Mouse (Mus musculus) c-Kit-positive CD71-positive TER-119-positive erythroid progenitor cells, embryonic 14.5 days (primary cell): ENCODE measurements around the gene Sgcb.
A peak's percentile ranks its signal among the peaks of the same experiment; 100 is the strongest.
"Not testable (repeated sequence)": the region's sequence is repeated elsewhere in the genome, so short reads cannot be mapped to it uniquely, and the experiment has no call there.

Experiments
- DNase-seq: peaks from one replicate; pipeline ENCODE4 v3.0.0-alpha.2; 2013; ENCODE audit warnings: low spot score

Gene Sgcb

DNA sequence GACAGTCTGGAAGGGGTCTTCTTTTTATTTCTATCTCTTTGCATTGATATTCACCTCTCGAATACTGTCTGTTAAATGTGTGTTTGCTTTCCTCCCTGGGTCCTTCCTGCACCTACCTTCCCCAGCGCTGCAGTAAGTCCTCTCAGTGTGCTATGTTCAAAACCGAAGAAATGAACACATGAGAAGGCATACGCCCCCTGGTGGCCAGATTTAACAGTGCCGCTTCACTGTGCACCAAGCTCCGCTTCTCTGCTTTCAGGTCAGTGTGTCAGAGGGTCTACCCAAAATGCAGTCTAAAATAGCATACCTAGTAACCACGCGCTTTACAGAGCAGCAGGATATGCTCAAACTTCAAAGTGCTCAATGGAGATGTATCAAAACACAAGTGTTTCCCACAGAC lies 14.4 kb downstream of the Sgcb start:
- DNase-seq = peak; percentile 36

DNA sequence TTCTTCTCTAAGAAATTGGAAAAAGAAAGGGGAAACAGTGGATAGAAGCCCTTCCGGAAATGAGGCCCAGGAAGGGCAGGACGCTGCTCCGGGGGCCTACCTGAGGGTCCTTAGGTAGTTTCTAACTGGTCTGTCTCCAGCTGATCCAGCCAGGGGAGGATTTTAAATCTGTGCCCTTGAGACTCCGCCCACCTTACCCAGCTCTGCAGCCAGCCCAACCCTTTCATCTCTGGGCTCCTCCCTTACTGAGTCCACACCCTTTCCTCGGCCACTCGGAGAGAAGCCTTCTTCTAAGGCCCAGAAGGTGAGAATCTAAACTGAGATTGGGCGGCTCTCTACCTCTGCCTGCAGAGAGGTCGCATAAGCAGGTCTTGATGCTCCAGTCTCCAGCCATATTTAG lies 15.3 kb downstream of the Sgcb start, which contains the start of gene Lrrc66:
Gene Lrrc66 (minus strand): TSS at position 236 of the 400 bp plus-strand sequence.
- no peak for DNase-seq

DNA sequence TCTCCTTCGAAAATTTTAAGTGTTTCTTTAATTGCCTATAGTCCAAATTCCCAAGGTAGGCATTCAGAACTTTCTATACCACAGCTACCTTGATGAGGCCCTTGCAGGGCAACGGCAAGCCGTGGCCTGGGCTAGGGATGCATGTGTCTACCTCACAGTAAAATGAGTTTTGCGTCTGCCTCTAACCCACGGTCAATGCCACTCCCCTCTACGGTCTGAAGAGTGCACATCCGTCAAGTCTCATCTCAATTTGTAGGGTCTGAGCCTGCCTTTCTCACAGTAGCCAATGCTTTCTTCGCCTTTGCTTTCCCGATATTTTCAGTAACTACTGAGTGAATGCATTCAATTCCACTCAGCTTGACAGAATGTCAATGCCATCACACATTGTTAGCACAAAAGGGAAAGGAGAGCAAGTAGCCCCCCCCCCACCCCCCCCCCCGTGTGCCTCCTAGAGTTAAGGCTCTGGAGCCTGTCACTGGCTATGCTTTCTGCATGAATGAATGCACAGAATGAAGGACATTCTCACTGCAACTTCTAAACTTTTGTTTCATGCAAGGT lies 16.5 kb downstream of the Sgcb start:
- DNase-seq = no peak

DNA sequence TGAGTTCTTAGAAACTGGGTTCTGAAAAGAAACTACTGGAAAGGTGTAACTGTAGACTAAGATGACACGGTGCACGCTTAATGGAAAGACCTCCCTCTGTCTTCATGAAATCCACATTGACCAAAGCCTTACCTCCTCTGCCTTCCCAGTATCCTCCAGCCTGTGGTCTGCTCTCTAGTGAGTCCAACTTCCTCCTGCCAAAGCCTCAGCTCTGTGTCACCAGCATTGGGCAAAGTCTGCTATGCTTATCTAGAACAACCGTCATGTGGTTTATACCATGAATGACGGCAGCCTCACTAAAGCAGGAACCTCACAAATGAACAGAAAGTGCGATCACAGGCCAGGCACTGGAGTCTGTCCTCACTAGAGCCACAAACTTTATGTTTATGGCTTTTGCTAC lies 17.4 kb downstream of the Sgcb start:
- DNase-seq = no peak

DNA sequence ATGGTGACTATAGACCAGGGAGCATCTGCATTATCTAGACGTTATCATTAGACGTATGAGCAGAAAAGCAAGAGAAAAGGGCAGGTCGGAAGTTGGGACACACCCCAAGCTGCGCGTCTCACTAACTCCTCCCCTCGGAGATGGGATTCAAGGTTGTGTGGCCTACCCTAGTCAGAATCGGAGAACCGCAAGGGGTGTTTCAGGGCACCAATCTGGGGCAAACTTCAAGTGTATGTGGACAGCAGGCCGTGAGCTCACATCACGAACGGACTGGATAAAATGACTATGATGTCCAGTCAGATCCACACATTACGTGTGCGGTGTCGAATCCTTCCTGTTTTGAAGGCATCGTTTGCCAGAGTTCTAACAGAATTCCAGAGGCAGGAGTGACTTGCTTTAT lies 19.6 kb downstream of the Sgcb start:
- DNase-seq = no peak

DNA sequence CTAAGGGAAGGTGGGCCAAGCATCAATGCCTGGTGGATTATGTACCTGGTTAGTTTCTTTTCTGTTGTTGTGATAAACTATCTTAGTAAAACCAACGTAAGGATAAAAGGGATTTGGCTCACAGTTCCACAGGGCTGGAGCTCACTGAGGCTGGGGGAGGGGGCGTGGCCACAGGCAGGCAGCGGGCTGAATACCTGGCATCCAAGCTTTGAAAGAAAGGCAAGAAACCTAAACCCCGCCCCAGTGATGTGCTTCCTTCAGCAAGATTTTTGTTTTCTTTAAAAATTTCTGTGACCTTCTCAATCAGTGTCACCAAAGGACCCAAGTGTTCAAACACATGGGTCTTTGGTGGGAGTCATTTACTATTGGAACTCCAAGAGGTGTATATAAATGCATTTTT lies 20.0 kb downstream of the Sgcb start:
- DNase-seq = no peak

DNA sequence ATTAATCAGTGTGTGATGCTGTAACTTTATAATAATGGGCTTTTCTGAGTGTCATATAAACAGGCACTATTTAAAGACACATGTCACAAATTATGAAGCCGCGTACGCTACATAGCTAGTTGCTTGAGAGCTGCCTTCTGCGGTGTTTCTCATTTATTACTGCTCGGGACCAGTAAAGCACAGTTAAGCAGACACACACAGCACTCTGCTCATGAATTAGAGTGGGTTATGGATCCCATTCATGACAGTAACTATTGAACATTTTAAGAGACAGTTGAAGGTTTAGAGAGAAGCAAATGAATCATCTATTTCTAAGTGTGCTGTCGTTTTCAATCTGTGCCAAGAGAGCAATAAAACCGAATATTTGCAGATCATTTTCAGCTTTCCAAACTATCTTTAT lies 20.7 kb downstream of the Sgcb start:
- DNase-seq = no peak

DNA sequence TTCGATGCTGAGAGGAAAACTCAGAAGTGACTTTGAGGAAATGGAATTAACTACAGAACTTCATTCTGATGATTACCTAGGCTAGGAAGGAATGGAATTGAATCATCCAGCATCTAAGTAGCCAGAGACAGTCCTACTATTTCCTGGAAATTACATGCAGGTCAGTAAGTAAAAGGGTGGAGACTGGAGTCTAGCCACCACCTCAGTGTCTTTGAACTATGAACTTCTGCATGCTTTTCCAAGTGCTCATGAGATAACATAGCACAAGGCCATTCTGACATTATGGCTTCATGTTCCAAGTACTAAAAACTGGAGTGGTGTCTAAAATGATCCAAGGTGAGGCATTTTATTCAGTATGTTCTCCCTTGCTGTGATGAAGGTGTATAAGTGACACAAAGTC lies 22.1 kb downstream of the Sgcb start:
- DNase-seq = no peak

DNA sequence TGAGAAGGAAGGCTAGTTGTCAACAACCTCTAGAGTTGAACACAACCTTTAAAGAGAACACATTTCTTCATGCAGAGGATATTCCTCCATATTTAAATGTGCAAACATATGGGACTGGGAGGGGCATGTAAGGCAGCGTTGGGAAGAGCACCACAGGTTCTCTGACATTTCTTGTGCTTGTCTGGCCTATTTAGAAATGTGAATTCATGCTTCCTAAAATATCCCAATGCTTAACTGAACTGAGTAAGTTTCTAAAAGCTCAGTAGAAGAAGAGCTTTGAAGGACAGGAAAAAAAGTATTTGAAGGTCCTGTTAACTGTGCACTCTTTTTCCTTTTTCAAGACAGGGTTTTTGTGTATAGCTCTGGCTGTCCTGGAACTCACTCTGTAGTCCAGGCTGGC lies 28.6 kb downstream of the Sgcb start:
- DNase-seq = no peak

DNA sequence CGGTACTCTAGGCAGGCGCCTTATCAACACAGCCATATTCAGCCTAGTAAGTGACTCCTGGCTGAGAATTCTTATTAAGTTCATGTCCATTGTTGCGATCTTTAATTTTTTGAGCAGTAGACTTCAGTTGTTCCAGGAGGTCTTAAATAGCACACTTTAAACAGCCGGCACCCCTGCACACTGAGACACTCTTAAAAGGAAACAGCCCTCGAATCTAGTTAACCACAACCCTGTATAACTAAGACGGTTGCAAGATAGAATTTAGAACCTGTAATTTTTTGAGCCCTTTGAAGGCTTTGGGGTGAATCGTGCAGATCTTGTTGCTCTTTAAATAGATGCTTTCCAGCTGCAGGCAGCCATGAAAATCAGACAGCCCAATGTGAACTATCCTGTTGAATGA lies 32.4 kb downstream of the Sgcb start:
- no peak for DNase-seq

DNA sequence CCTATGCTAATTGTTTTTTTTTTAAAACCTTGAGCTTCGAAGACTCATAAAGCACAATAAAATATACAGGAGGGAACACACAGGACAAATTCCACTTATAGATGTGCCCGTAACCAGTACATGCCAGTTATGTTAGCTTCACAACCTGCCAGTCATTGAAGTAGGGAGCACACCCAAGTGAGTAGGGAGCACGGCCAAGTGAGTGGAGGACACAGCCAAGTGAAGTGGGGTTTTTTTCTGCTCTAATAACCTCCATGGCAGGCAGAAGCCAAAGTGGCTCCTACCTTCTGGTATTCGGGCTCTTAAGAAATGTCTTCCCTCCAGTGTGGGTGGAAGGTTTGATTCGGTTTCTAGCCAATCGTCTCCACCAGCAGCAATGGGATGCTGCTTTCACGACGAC lies 34.3 kb downstream of the Sgcb start:
- no peak for DNase-seq

DNA sequence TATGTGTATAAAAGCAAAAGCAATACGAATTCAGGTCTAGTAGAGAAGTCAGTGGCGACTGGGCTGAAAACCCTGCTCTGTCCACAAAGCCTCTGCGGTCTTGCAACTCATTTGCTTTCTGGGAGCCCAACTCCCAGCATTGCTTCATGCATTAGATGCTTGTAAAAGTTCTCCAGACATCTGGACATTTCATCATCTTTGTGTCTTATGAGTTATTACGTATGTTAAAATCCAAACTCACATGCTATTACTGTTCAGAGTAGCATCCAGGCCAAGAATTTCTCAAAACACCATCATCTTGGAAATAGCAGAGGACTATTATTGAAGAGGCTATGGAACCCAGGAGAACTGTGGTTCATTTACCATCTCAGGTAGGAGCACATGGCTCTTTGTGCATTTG lies 36.5 kb downstream of the Sgcb start:
- no peak for DNase-seq

DNA sequence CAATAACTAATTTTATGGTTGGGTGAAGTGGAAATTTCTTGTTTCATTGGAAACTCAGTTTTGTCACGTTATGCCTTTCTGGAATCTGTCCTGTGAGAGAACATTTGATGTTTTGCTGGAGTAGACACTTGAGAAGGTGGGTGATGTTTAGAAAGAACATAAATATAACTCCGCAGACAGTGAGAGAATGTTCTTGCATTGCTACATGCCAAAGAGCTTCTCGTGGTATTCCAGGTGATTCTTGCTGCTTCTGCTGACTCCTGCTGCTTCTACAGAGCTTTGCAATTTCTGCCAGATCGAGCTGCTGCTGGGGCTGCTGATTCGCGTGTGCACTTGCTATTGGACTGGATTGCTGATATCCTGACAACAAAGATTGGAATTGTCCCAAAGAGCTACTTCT lies 42.6 kb downstream of the Sgcb start:
- DNase-seq = no peak

DNA sequence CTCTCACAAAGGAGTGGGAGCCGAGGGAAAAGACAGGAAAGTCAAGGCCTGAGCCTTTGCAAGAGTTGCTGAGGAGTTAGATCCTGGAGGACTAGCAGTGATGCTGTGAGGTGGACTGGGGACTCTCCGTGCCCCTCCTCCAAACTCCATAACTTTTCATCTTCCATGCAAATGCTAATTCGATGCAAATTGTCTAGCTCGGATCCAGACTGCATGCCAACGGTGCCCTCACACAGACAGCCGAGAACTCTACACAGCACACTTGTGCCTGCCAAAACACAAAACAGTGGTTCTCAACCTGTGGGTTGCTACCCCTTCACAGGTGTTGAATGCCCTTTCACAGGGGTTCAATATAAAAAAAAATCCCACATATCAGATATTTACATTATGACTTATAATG lies 43.0 kb downstream of the Sgcb start:
- DNase-seq = no peak

DNA sequence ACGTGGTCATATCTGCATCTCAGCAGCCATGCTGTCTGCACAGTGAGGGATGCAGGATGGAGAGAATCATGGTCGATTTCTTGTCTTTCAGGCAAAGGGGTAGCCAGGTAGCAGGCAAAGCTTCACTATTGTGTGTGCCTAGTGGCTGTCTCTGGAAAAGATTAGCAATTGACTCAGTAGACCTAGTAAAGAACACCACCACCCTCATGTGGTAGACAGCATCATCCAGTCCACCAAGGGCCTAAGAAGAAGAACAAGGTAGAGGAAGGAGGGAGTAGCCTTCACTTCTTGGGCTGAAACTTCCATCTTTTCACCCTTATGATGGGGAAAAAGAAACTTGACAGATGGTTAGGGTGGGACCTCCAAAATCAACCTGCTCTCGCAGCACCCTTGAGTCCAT lies 44.7 kb downstream of the Sgcb start:
- DNase-seq = no peak

DNA sequence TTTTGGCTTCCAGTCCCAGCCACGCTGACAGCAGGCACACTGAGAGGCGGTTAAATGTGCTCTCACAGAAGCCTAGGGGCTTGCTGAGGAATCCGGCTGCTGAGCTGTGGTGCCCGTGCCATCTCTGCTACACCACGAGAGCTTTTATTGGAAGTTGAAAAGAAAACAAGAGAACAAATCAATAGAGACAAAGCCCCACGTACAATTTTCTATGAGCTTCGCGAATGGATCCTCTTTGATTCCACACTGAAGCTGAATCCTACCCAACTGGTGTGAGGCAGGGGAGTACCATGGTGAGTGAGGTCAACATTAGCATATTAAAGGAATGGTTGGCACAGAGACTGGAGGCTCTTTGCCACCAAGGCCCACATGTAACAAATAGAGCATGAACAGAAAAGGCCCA lies 46.2 kb downstream of the Sgcb start:
- DNase-seq = no peak

DNA sequence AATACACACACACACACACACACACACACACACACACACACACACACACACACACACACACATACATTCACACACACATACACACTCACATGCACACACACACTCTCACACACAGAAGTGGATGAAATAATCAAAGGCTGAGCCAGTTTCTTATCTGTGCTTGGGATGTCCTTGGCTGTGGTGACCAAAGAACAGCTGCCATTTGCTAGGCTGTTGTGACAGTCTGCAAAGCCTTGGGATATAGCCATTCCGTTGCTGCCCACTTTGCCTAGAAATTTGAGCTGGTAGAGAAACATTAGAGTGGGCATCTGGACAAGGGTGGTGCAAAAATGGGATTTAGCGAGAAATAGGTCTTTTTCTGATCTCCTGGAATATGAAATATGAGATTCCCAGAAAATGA lies 47.6 kb downstream of the Sgcb start:
- no peak for DNase-seq

DNA sequence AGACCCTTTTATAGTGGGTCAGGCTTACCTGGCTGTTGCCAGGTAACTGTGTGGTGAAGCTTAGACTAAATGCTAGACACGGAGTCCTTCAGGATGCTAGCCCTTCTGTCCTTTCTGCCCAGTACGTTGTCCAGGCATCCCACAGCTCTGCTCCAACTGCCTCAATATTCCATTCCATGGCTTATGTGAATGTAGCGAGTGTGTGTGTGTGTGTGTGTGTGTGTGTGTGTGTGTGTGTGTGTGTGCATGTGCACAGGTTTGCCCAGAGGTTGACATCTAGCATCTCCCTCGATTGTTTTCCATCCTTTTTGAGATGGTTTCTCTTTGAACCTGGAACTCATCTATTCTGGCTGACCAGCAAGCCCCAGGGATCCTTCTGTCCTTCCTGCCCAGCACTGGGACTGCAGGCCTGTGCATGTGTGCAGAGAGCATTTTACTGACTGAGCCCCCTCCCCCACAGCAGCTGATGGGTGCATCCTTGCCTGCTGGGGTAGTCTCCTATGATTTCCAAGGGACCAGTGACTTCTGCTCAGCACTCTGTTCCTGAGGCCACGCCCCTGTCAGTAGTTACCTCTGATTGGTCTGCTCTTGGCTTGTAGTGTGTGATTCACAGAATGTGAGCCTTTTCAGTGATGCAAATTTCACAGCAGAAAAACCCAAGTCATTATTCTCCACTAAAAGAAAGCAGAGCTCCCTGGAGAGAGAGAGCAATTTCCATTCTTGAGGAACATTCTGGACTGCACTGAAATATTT lies 48.5 kb downstream of the Sgcb start:
- DNase-seq = no peak

DNA sequence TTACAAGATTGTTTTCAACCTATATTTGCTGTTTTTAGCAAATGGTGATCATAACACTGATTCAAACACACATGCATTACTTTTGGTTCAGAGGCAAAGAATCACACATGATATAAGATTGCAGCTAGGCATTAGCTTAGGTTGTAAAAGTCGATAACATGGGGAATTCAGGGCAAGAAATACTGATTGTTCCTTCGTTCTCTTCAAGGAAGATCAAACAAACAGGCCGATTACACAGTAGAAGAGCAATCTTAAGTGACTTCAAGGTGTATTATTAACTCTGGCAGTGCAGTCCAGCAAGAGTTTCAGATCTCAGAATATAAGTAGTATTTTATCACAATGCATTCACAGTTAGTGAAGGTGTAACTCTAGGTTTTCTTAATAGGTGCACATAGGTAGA lies 60.5 kb downstream of the Sgcb start:
- DNase-seq = no peak

DNA sequence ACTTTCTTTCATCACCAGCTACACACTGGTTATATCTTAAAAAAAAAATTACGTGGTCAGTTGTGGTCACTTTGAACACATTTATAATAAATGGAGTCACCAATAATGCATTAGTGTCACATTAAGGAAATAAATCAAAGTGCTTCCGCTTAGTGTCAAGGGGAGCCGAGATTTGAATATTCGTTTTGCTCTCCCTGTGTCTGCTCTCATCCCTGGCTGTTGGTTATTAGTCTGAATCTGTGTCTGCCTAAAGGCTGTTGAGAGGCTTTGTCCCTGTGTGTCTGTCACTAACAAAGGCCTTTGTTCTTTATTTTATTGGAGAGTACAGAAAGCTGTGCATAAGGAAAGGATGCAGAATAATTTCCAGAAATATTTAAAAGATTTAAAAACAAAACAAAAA lies 61.0 kb downstream of the Sgcb start:
- no peak for DNase-seq

DNA sequence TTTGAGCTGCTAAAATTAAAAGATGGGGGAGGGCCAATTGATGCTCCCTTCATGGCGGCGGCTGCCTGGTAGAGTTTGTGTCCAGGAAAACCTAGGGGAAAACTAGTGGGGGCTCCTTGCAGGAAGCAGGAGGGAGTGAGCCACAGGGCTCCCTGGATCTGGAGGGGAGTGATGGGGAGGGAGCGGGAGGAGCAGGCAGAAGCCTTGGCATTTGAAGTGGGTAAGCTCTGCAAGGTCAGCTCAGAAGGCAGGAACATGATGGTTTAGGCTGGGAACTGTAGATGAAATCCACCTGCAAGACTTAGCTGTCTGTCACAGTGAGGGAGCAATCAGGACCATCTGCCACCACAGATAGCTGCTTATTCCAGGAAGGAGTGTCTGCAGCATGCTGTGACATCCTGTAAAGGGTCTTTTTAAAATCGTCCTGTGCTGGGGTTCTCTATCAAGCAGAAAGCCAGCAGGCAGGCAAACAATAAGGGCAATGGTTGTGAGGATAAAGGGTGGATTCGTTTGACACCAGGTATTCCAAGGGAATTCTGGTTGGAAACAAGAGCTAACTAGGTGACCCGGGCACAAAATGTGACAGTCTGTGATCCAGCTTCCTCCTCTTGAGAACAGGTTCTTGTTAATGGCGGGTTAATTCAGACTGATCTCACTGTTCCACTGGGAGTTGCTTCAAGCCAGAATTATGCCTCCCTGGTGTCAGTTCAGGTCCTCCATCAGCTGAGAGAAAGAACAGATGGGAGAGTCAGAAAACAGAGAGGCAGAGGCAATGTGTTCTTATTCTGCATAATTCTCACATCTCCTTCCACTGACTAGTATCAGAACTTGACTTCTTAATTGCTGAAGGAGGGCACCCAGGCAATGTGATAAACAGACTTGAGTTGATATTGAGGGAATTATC lies 62.1 kb downstream of the Sgcb start:
- no peak for DNase-seq

DNA sequence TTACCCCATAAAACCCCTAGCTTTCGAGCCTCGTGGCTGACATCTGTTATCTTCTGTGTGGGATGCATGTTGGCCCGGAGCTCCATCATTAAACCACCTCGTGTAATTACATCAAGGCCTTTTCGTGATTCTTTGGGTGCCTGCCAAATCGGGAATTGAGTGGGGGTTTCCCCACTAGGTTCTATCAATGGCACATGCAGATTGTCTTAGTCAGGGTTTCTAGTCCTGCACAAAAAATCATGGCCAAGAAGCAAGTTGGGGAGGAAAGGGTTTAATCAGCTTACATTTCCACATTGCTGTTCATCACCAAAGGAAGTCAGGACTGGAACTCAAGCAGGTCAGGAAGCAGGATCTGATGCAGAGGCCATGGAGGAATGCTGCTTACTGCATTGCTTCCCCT lies 63.6 kb downstream of the Sgcb start:
- DNase-seq = not testable (repeated sequence)
